Mouse (Mus musculus): ENCODE measurements around the gene Spin2e.
"Not testable (repeated sequence)": the region's sequence is repeated elsewhere in the genome, so short reads cannot be mapped to it uniquely, and the experiment has no call there.

Gene Spin2e

GRCm38 (mm10) chrX:31618820-31619219 lies at the start of gene Spin2e:
Gene Spin2e (minus strand): TSS chrX:31618920.
- not testable (repeated sequence) for DNase-seq (ENCODE audit: low spot score in 2 of 2)

- DNase-seq (ENCODE audit: low spot score in 2 of 2), result not testable (repeated sequence)
Observed at GRCm38 (mm10) chrX:31574183-31574582, 44.5 kb downstream of the Spin2e start, which contains the start of gene Gm21883. Gene Gm21883 (minus strand): TSS chrX:31574283.

All from right cerebral cortex, postnatal 36 days (tissue).